Mouse (Mus musculus) effector memory CD4-positive, alpha-beta T cell, adult 5 months (primary cell): ENCODE results near the gene Sele. TPM values are rescaled to one million over a fixed set of nuclear protein-coding genes. Genes with fewer than 3 reads are reported as not detected.

Experiments used
- polyA plus RNA-seq: library from polyadenylated mRNA; unstranded; fragments of 100-300 nt; shearing (Covaris generic); gene quantifications from one replicate; pipeline ENCODE4 v1.2.1, GENCODE M21; 2017

Sele gene
- polyA plus RNA-seq: not detected

GRCm38 (mm10) chr1:164047934-164048333 is at the start of gene Sele:
Gene Sele, plus strand, starts transcription at chr1:164048234.

DNA sequence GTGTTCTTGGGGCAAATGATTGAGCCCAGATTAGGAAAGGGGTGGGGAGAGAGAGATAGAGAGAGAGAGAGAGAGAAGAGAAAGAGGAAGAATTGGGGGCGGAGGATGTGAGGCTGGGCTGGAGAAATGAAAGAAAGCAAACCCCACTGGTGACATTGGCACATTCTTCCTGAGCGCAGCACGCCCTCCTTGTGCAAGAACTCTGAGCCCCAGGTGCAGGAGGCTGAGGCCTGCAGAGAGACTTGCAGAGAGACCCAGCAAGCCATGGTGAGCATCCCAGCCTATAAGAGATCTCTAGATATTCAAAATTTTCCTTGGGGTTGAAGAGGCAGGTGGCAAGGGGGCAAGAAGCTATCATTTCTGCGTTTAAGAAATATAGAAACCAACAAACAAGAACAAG is 13.9 kb downstream of the Sele start, which contains the start of gene Sell:
TSS of gene Sell (plus strand) at position 58 of the 400 bp plus-strand sequence.

Other genes starting within 250 kb of the Sele start
- gene Scyl3, start 119.1 kb upstream of the Sele start, polyA plus RNA-seq: 36.5 TPM
- 4.9 TPM for gene BC055324, start 53.4 kb upstream of the Sele start, polyA plus RNA-seq
- 4.7 TPM for gene Mettl18, start 53.3 kb upstream of the Sele start, polyA plus RNA-seq
- gene Sell, start 13.7 kb downstream of the Sele start, polyA plus RNA-seq: 14.6 TPM
- gene Selp, start 67.0 kb downstream of the Sele start, polyA plus RNA-seq: not detected
- gene F5, start 103.6 kb downstream of the Sele start, polyA plus RNA-seq: not detected
- gene Slc19a2, start 200.8 kb downstream of the Sele start, polyA plus RNA-seq: 7.2 TPM
- gene Ccdc181, start 227.4 kb downstream of the Sele start, polyA plus RNA-seq: 4.1 TPM